Mouse (Mus musculus) small intestine, adult 2 months (tissue): ENCODE results near the gene Dyrk2. TPM values are rescaled to one million over a fixed set of nuclear protein-coding genes. Genes with fewer than 3 reads are reported as not detected.

Experiments used
- H3K27ac ChIP-seq: fragments of 200-500 bp; 2 replicates; pipeline ENCODE4 v1.5.1; 2012; ENCODE audit warnings: low read depth, low read length, control low read depth, inconsistent platforms; ENCODE audit not compliant: insufficient read depth
- H3K27me3 ChIP-seq: fragments of 200-500 bp; 2 replicates; pipeline ENCODE4 v1.6.1; 2012; ENCODE audit warnings: mild to moderate bottlenecking, moderate library complexity, low read length, inconsistent platforms; ENCODE audit not compliant: control insufficient read depth, insufficient read depth
- H3K36me3 ChIP-seq: fragments of 200-500 bp; 2 replicates; pipeline ENCODE4 v1.6.1; 2012; ENCODE audit warnings: mild to moderate bottlenecking, low read length, control low read depth, inconsistent platforms; ENCODE audit not compliant: control insufficient read depth, insufficient read depth
- H3K4me1 ChIP-seq: fragments of 200-500 bp; 2 replicates; pipeline ENCODE4 v1.6.1; 2012; ENCODE audit warnings: low read length, inconsistent platforms, mixed read lengths; ENCODE audit not compliant: control insufficient read depth, insufficient read depth, insufficient read length
- H3K4me3 ChIP-seq: fragments of 200-500 bp; 2 replicates; pipeline ENCODE4 v1.5.1; 2012; ENCODE audit warnings: low read depth, mild to moderate bottlenecking, control low read depth, inconsistent platforms, low read length, moderate library complexity
- CTCF ChIP-seq: fragments of 200-500 bp; IDR thresholded peaks from 2 replicates; pipeline ENCODE4 v1.5.1; 2012; ENCODE audit warnings: low read depth, mild to moderate bottlenecking, control low read depth, inconsistent platforms, low read length, moderate library complexity, mixed read lengths; ENCODE audit not compliant: insufficient replicate concordance, insufficient read length; ENCODE audit errors: extremely low read depth
- POLR2A ChIP-seq: fragments of 200-500 bp; IDR thresholded peaks from 2 replicates; pipeline ENCODE4 v1.6.1; 2012; ENCODE audit warnings: low read depth, mild to moderate bottlenecking, control low read depth, inconsistent platforms, low read length, moderate library complexity
- WGBS: fragments of 180-500 bp; shearing (Covaris S2); methylation state at CpG from one replicate; pipeline ENCODE4 v1.1.7; 2018; 5-methylcytosine and 5-hydroxymethylcytosine counted together
- polyA plus RNA-seq: library from polyadenylated mRNA; depleted of rRNA; stranded (reverse); fragments of >200 nt; gene quantifications from 2 replicates; pipeline ENCODE4 v1.2.3, GENCODE M21; 2012

Gene Dyrk2
- polyA plus RNA-seq, 1 experiment, result 27.7 TPM

GRCm38 (mm10) chr10:118824830-118825229 lies 45.2 kb downstream of the Dyrk2 start:
- 82% methylated on average over 8 of the region's 8 CpGs for WGBS
- H3K4me1 ChIP-seq, result peaks cover under 1% of the 10 kb centered on the region; the same call in 1 of the 2 replicates
- TF ChIP-seq POLR2A (no peak), CTCF (no peak)
- H3K27me3 ChIP-seq, result no peaks in the 10 kb centered on the region
- no peak overlapping the region for H3K4me3 ChIP-seq
- no peaks in the 10 kb centered on the region for H3K36me3 ChIP-seq
- H3K27ac ChIP-seq, result no peak overlapping the region

GRCm38 (mm10) chr10:118820901-118821300 lies 49.1 kb downstream of the Dyrk2 start:
- Histone ChIP-seq H3K27ac (no peak overlapping the region), H3K27me3 (no peaks in the 10 kb centered on the region), H3K4me1 (peaks cover 5% of the 10 kb centered on the region; the same call in 1 of the 2 replicates), H3K36me3 (no peaks in the 10 kb centered on the region), H3K4me3 (no peak overlapping the region)
- TF ChIP-seq CTCF, result no peak
- TF ChIP-seq POLR2A, result no peak
- 70% methylated on average over 7 of the region's 7 CpGs for WGBS

- WGBS, result 71% methylated on average over 4 of the region's 4 CpGs
- no peaks in the 10 kb centered on the region for H3K27me3 ChIP-seq
- TF ChIP-seq POLR2A (no peak), CTCF (no peak)
- no peaks in the 10 kb centered on the region for H3K36me3 ChIP-seq
- H3K4me1 ChIP-seq, result peaks cover 5% of the 10 kb centered on the region; the same call in 1 of the 2 replicates
- H3K27ac ChIP-seq, result no peak overlapping the region
- H3K4me3 ChIP-seq, result no peak overlapping the region
These were observed 50.2 kb downstream of the Dyrk2 start for GRCm38 (mm10) chr10:118819846-118820245.

- no peaks in the 10 kb centered on the region for H3K27me3 ChIP-seq
- TF ChIP-seq CTCF (no peak), POLR2A (no peak)
- no peak overlapping the region for H3K4me3 ChIP-seq
- WGBS, result 29% methylated on average over 6 of the region's 6 CpGs
- H3K36me3 ChIP-seq, result no peaks in the 10 kb centered on the region
- H3K4me1 ChIP-seq, result peaks cover 5% of the 10 kb centered on the region; the same call in 1 of the 2 replicates
- H3K27ac ChIP-seq, result no peak overlapping the region
These were observed 52.9 kb downstream of the Dyrk2 start for GRCm38 (mm10) chr10:118817089-118817488.

- WGBS, result 68% methylated on average over 6 of the region's 6 CpGs
- peaks cover 13% of the 10 kb centered on the region; the same call in 1 of the 2 replicates for H3K4me1 ChIP-seq
- no peak for TF ChIP-seq POLR2A
- TF ChIP-seq CTCF, result no peak
- no peaks in the 10 kb centered on the region for H3K27me3 ChIP-seq
- no peak overlapping the region for H3K4me3 ChIP-seq
- no peaks in the 10 kb centered on the region for H3K36me3 ChIP-seq
- peak overlapping the region; percentile 31; the same call in 1 of the 2 replicates for H3K27ac ChIP-seq
These were observed 58.1 kb downstream of the Dyrk2 start for GRCm38 (mm10) chr10:118811945-118812344.

- Histone ChIP-seq H3K4me1 (peaks cover 10% of the 10 kb centered on the region; the same call in 1 of the 2 replicates), H3K4me3 (no peak overlapping the region), H3K27me3 (no peaks in the 10 kb centered on the region), H3K36me3 (no peaks in the 10 kb centered on the region), H3K27ac (peak overlapping the region; percentile 31; the same call in 1 of the 2 replicates)
- TF ChIP-seq CTCF, result no peak
- TF ChIP-seq POLR2A, result no peak
- 36% methylated on average over 16 of the region's 16 CpGs for WGBS
These were observed 58.9 kb downstream of the Dyrk2 start for GRCm38 (mm10) chr10:118810908-118811711.
